Mouse (Mus musculus) liver, embryonic 13.5 days (tissue): ENCODE measurements around the gene Cep164. TPM values are rescaled to one million over a fixed set of nuclear protein-coding genes. Genes with fewer than 3 reads are reported as not detected.
A peak's percentile ranks its signal among the peaks of the same experiment; 100 is the strongest.
"Not testable (repeated sequence)": the region's sequence is repeated elsewhere in the genome, so short reads cannot be mapped to it uniquely, and the experiment has no call there.

Experiments used
- ATAC-seq: fragments of 200-750 bp; cut with Nextera tagmentation; 2 replicates; pipeline ENCODE4 v1.8.0; 2017; ENCODE audit warnings: low read depth, mild to moderate bottlenecking, moderate number of reproducible peaks, moderate library complexity
- DNase-seq: peaks from one replicate; pipeline ENCODE4 v3.0.0; 2022
- H3K27ac ChIP-seq: fragments of 300-500 bp; sonication (generic); 2 replicates; pipeline ENCODE4 v1.5.1; 2015; ENCODE audit warnings: moderate library complexity, mild to moderate bottlenecking, inconsistent platforms
- H3K27me3 ChIP-seq: fragments of 300-500 bp; sonication (generic); 2 replicates; pipeline ENCODE4 v1.6.1; 2015; ENCODE audit warnings: mild to moderate bottlenecking, inconsistent platforms
- H3K36me3 ChIP-seq: fragments of 300-500 bp; sonication (generic); 2 replicates; pipeline ENCODE4 v1.6.1; 2015; ENCODE audit warnings: mild to moderate bottlenecking, inconsistent platforms
- H3K4me1 ChIP-seq: fragments of 300-500 bp; sonication (generic); replicated peaks from 2 replicates; pipeline ENCODE4 v1.6.1; 2015; ENCODE audit warnings: inconsistent platforms
- H3K4me2 ChIP-seq: fragments of 300-500 bp; sonication (generic); 2 replicates; pipeline ENCODE4 v1.6.1; 2015; ENCODE audit warnings: inconsistent platforms, mild to moderate bottlenecking, moderate library complexity
- H3K4me3 ChIP-seq: fragments of 300-500 bp; sonication (generic); replicated peaks from 2 replicates; pipeline ENCODE4 v1.5.1; 2015; ENCODE audit warnings: mild to moderate bottlenecking, inconsistent platforms
- H3K9ac ChIP-seq: fragments of 300-500 bp; sonication (generic); 2 replicates; pipeline ENCODE4 v1.6.1; 2015; ENCODE audit warnings: mild to moderate bottlenecking, inconsistent platforms
- H3K9me3 ChIP-seq: fragments of 300-500 bp; sonication (generic); replicated peaks from 2 replicates; pipeline ENCODE4 v1.6.1; 2016; ENCODE audit warnings: inconsistent platforms
- WGBS: fragments of 180-500 bp; shearing (Covaris S2); methylation state at CpG from one replicate; pipeline ENCODE4 v1.1.7; 2015; ENCODE audit not compliant: insufficient replicate concordance; 5-methylcytosine and 5-hydroxymethylcytosine counted together
- polyA plus RNA-seq: library from polyadenylated mRNA; unstranded; fragments of >200 nt; fragmentation: Nextera tagmentation; extraction: Ambion mirVana; gene quantifications from 2 replicates; pipeline ENCODE4 v1.2.1, GENCODE M21; 2015

The Cep164 gene
- polyA plus RNA-seq, 1 experiment from 2014 or later: 6.0 TPM

GRCm38 (mm10) chr9:45787071-45787470 is 41.4 kb downstream of the Cep164 start:
- Histone ChIP-seq H3K27ac (peak overlapping the region; percentile 58; the same call in 1 of the 2 replicates), H3K27me3 (no peaks in the 10 kb centered on the region), H3K4me2 (peak overlapping the region; percentile 33), H3K9me3 (no peaks in the 10 kb centered on the region), H3K4me1 (peaks cover 23% of the 10 kb centered on the region), H3K9ac (peak overlapping the region; percentile 45; the same call in 1 of the 2 replicates), H3K4me3 (no peak overlapping the region), H3K36me3 (0 out of 2 replicates have a peak, but pooled peaks cover 5% of the 10 kb centered on the region)
- no peak for ATAC-seq
- no peak for DNase-seq
- WGBS: 74% methylated on average over 8 of the region's 8 CpGs

GRCm38 (mm10) chr9:45783249-45784069 is 45.0 kb downstream of the Cep164 start:
- Histone ChIP-seq H3K27ac (no peak overlapping the region), H3K36me3 (peaks cover 11% of the 10 kb centered on the region), H3K4me2 (no peak overlapping the region), H3K27me3 (no peaks in the 10 kb centered on the region), H3K9ac (no peak overlapping the region), H3K9me3 (no peaks in the 10 kb centered on the region), H3K4me1 (peaks cover 17% of the 10 kb centered on the region), H3K4me3 (no peak overlapping the region)
- WGBS: 72% methylated on average over 12 of the region's 12 CpGs
- DNase-seq (no peak), ATAC-seq (no peak)

- no peak overlapping the region for H3K4me2 ChIP-seq
- H3K9me3 ChIP-seq: no peaks in the 10 kb centered on the region
- no peak overlapping the region for H3K27ac ChIP-seq
- H3K4me3 ChIP-seq: no peak overlapping the region
- H3K36me3 ChIP-seq: peaks cover 32% of the 10 kb centered on the region
- DNase-seq: no peak
- H3K4me1 ChIP-seq: peaks cover 7% of the 10 kb centered on the region
- no peaks in the 10 kb centered on the region for H3K27me3 ChIP-seq
- H3K9ac ChIP-seq: no peak overlapping the region
- 58% methylated on average over 6 of the region's 6 CpGs for whole genome bisulfite sequencing
- ATAC-seq: no peak
Observed at GRCm38 (mm10) chr9:45779201-45779600, 49.3 kb downstream of the Cep164 start.

GRCm38 (mm10) chr9:45776176-45776575 is 52.3 kb downstream of the Cep164 start:
- not testable (repeated sequence) for H3K27me3 ChIP-seq, H3K9ac ChIP-seq, H3K4me2 ChIP-seq, H3K4me3 ChIP-seq, H3K27ac ChIP-seq, H3K9me3 ChIP-seq, ATAC-seq, H3K4me1 ChIP-seq
- 43% methylated on average over 3 of the region's 3 CpGs for WGBS
- peaks cover 43% of the 10 kb centered on the region for H3K36me3 ChIP-seq
- peak; percentile 15 for DNase-seq

- Histone ChIP-seq H3K36me3 (peaks cover 42% of the 10 kb centered on the region), H3K27ac (no peak overlapping the region), H3K9ac (no peak overlapping the region), H3K4me3 (no peak overlapping the region), H3K9me3 (no peaks in the 10 kb centered on the region), H3K4me1 (peaks cover 7% of the 10 kb centered on the region), H3K27me3 (no peaks in the 10 kb centered on the region), H3K4me2 (no peak overlapping the region)
- WGBS: 63% methylated on average over 6 of the region's 6 CpGs
- ATAC-seq (no peak), DNase-seq (no peak)
Observed at GRCm38 (mm10) chr9:45774088-45774487, 54.4 kb downstream of the Cep164 start.

- no peaks in the 10 kb centered on the region for H3K4me1 ChIP-seq
- no peak overlapping the region for H3K27ac ChIP-seq
- no peaks in the 10 kb centered on the region for H3K9me3 ChIP-seq
- peaks cover 16% of the 10 kb centered on the region for H3K36me3 ChIP-seq
- ATAC-seq (no peak), DNase-seq (no peak)
- H3K4me2 ChIP-seq: no peak overlapping the region
- H3K9ac ChIP-seq: no peak overlapping the region
- 67% methylated on average over 5 of the region's 5 CpGs for WGBS
- H3K4me3 ChIP-seq: no peak overlapping the region
- H3K27me3 ChIP-seq: no peaks in the 10 kb centered on the region
Observed at GRCm38 (mm10) chr9:45769596-45769995, 58.9 kb downstream of the Cep164 start.

- Histone ChIP-seq H3K9ac (no peak overlapping the region), H3K4me1 (no peaks in the 10 kb centered on the region), H3K27me3 (no peaks in the 10 kb centered on the region), H3K36me3 (peaks cover 7% of the 10 kb centered on the region; the same call in 1 of the 2 replicates), H3K9me3 (no peaks in the 10 kb centered on the region), H3K4me2 (no peak overlapping the region), H3K27ac (no peak overlapping the region), H3K4me3 (no peak overlapping the region)
- WGBS: 64% methylated on average over 18 of the region's 18 CpGs
- DNase-seq (no peak), ATAC-seq (no peak)
Observed at GRCm38 (mm10) chr9:45768421-45768820, 60.1 kb downstream of the Cep164 start.

GRCm38 (mm10) chr9:45767155-45767554 is 61.3 kb downstream of the Cep164 start:
- 76% methylated on average over 8 of the region's 8 CpGs for WGBS
- H3K27ac ChIP-seq: no peak overlapping the region
- no peaks in the 10 kb centered on the region for H3K9me3 ChIP-seq
- no peak for ATAC-seq
- H3K4me2 ChIP-seq: no peak overlapping the region
- H3K36me3 ChIP-seq: peaks cover 4% of the 10 kb centered on the region; the same call in 1 of the 2 replicates
- H3K9ac ChIP-seq: no peak overlapping the region
- DNase-seq: no peak
- H3K4me1 ChIP-seq: no peaks in the 10 kb centered on the region
- H3K27me3 ChIP-seq: no peaks in the 10 kb centered on the region
- H3K4me3 ChIP-seq: no peak overlapping the region

- ATAC-seq (no peak), DNase-seq (no peak)
- no peak overlapping the region for H3K4me2 ChIP-seq
- no peaks in the 10 kb centered on the region for H3K4me1 ChIP-seq
- no peaks in the 10 kb centered on the region for H3K27me3 ChIP-seq
- no peak overlapping the region for H3K27ac ChIP-seq
- peaks cover 4% of the 10 kb centered on the region; the same call in 1 of the 2 replicates for H3K36me3 ChIP-seq
- 60% methylated on average over 6 of the region's 6 CpGs for WGBS
- H3K9me3 ChIP-seq: no peaks in the 10 kb centered on the region
- no peak overlapping the region for H3K9ac ChIP-seq
- no peak overlapping the region for H3K4me3 ChIP-seq
Observed at GRCm38 (mm10) chr9:45766195-45766594, 62.3 kb downstream of the Cep164 start.

GRCm38 (mm10) chr9:45754452-45755091 is 73.9 kb downstream of the Cep164 start:
- no peaks in the 10 kb centered on the region for H3K4me1 ChIP-seq
- H3K27me3 ChIP-seq: no peaks in the 10 kb centered on the region
- no peaks in the 10 kb centered on the region for H3K9me3 ChIP-seq
- no peak overlapping the region for H3K27ac ChIP-seq
- ATAC-seq (no peak), DNase-seq (no peak)
- no peak overlapping the region for H3K4me3 ChIP-seq
- no peaks in the 10 kb centered on the region for H3K36me3 ChIP-seq
- no peak overlapping the region for H3K9ac ChIP-seq
- no peak overlapping the region for H3K4me2 ChIP-seq
- 28% methylated on average over 8 of the region's 8 CpGs for WGBS

- DNase-seq: no peak
- Histone ChIP-seq H3K27me3 (no peaks in the 10 kb centered on the region), H3K9me3 (no peaks in the 10 kb centered on the region), H3K4me3 (no peak overlapping the region), H3K36me3 (no peaks in the 10 kb centered on the region), H3K4me1 (peaks cover 4% of the 10 kb centered on the region; the same call in 1 of the 2 replicates), H3K27ac (no peak overlapping the region), H3K4me2 (no peak overlapping the region), H3K9ac (no peak overlapping the region)
- no peak for ATAC-seq
- 63% methylated on average over 4 of the region's 4 CpGs for WGBS
Observed at GRCm38 (mm10) chr9:45749917-45750316, 78.6 kb downstream of the Cep164 start.
